Mouse (Mus musculus): ENCODE results near the gene Ank3. TPM values are rescaled to one million over a fixed set of nuclear protein-coding genes. Genes with fewer than 3 reads are reported as not detected.

Gene Ank3
- polyA plus RNA-seq, 1 experiment from 2014 or later = 86.7 TPM

DNA sequence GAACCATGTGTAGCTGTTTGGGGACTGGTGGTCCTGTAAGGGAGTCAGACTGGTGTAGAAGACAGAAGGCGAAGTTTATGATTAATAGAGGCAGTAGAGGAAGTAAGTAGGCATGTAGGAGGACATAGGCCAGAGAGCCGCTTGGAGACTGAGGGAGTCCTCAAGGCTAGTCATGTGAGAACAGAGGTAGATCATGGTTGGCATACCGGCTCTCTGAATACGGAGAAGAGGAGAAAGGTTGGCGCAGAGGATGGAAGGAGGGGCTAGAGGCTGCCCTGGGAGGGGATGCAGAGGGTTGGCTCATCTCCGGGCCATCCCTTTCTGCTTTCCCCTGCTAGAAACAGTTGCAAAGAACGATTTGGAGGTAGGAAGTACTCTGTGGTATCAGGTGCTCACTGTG is 328.2 kb downstream of the Ank3 start:
- Histone ChIP-seq H3K4me1 (ENCODE audit: control insufficient read depth, insufficient read depth, low read length) (peaks cover 37% of the 10 kb centered on the region), H3K9ac (ENCODE audit: low read depth, low read length) (no peak overlapping the region), H3K36me3 (ENCODE audit: control insufficient read depth, insufficient read depth, low read length) (no peaks in the 10 kb centered on the region), H3K4me3 (ENCODE audit: low read depth, low read length) (no peak overlapping the region), H3K27ac (ENCODE audit: low read length) (no peak overlapping the region), H3K4me2 (ENCODE audit: low read length) (no peak overlapping the region), H3K27me3 (ENCODE audit: control insufficient read depth, insufficient read depth, low read depth, low read length) (no peaks in the 10 kb centered on the region), H3K9me3 (replicated peaks; ENCODE audit: control insufficient read depth, low read length, poor library complexity, severe bottlenecking) (no peaks in the 10 kb centered on the region)
- no peak for ATAC-seq
- WGBS = 90% methylated on average over 7 of the region's 7 CpGs

DNA sequence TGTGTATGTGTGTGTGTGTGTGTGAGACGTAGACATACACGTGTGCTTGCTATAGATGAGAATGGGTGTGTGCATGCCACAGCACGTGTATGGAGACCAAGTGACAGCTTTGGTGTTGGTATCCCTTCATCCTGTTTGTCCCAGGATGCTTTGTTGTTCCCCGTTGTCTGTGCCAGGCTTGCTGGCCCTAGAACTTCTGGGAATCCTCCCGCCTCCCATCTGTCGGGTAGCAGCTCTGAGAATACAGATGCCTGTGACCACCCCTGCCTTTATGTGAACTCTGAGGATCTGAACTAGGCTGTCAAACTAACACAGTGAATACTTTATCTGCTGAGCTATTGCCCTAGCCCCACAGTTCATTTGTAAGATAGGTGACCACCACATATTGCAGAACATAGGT is 330.3 kb downstream of the Ank3 start:
- no peak overlapping the region for H3K4me3 ChIP-seq (ENCODE audit: low read depth, low read length)
- no peaks in the 10 kb centered on the region for H3K36me3 ChIP-seq (ENCODE audit: control insufficient read depth, insufficient read depth, low read length)
- H3K4me2 ChIP-seq (ENCODE audit: low read length) = no peak overlapping the region
- no peaks in the 10 kb centered on the region for H3K27me3 ChIP-seq (ENCODE audit: control insufficient read depth, insufficient read depth, low read depth, low read length)
- H3K4me1 ChIP-seq (ENCODE audit: control insufficient read depth, insufficient read depth, low read length) = peaks cover 41% of the 10 kb centered on the region
- H3K9me3 ChIP-seq (replicated peaks; ENCODE audit: control insufficient read depth, low read length, poor library complexity, severe bottlenecking) = no peaks in the 10 kb centered on the region
- no peak for ATAC-seq
- no peak overlapping the region for H3K27ac ChIP-seq (ENCODE audit: low read length)
- H3K9ac ChIP-seq (ENCODE audit: low read depth, low read length) = no peak overlapping the region
- 63% methylated on average over 6 of the region's 6 CpGs for WGBS

DNA sequence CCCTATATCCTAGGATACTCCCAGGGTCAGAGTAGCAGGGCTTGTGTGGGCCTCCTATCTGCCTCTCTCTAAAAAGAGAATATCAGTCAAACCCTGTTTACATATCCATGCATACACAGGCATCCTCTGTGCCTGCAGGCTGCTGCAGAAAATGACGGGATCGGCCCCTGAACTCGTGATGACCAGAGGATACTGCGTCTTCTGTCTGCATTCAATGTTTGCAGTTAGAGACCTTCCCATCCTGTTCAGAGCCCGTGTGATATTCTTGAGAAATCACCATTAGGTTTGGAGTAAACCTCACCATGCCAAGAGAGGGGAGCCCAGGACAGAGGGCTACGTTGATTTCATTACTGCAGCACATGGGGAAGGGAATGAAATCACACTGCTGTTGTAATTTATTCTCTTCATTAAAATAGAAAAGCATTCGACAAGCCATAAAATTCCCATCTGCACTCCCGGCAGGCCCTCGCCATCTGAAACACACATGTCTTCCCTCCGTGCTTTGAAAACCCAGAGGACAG is 331.8 kb downstream of the Ank3 start:
- WGBS = 35% methylated on average over 10 of the region's 10 CpGs
- Histone ChIP-seq H3K27ac (ENCODE audit: low read length) (peak overlapping the region; percentile 41), H3K4me2 (ENCODE audit: low read length) (no peak overlapping the region), H3K36me3 (ENCODE audit: control insufficient read depth, insufficient read depth, low read length) (no peaks in the 10 kb centered on the region), H3K9me3 (replicated peaks; ENCODE audit: control insufficient read depth, low read length, poor library complexity, severe bottlenecking) (no peaks in the 10 kb centered on the region), H3K4me3 (ENCODE audit: low read depth, low read length) (no peak overlapping the region), H3K27me3 (ENCODE audit: control insufficient read depth, insufficient read depth, low read depth, low read length) (no peaks in the 10 kb centered on the region), H3K4me1 (ENCODE audit: control insufficient read depth, insufficient read depth, low read length) (peaks cover 29% of the 10 kb centered on the region), H3K9ac (ENCODE audit: low read depth, low read length) (no peak overlapping the region)
- peak; percentile 50; the same call in 1 of the 2 replicates for ATAC-seq

DNA sequence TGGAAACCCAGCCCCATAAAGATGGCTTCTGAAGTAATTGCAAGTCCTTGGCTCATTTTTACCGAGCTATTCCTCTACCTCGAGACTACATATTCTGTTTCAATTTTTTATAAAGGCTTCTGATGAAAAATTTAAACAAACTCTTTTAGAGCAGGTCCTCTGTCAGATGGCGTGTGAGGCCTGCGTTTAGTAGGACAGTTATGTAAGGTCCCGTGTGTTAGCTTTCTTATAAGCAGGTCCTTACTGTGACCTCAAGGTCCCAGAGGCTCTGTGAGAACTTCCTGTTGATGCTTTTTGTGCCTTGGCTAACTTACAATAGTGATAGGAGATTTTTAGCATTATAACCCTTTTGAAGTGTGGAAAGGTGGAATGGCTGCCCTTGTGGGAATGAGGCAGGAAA is 332.8 kb downstream of the Ank3 start:
- H3K4me2 ChIP-seq (ENCODE audit: low read length) = no peak overlapping the region
- H3K36me3 ChIP-seq (ENCODE audit: control insufficient read depth, insufficient read depth, low read length) = no peaks in the 10 kb centered on the region
- no peak overlapping the region for H3K4me3 ChIP-seq (ENCODE audit: low read depth, low read length)
- ATAC-seq = no peak
- H3K27me3 ChIP-seq (ENCODE audit: control insufficient read depth, insufficient read depth, low read depth, low read length) = no peaks in the 10 kb centered on the region
- WGBS = 82% methylated on average over 5 of the region's 5 CpGs
- no peak overlapping the region for H3K9ac ChIP-seq (ENCODE audit: low read depth, low read length)
- no peaks in the 10 kb centered on the region for H3K9me3 ChIP-seq (replicated peaks; ENCODE audit: control insufficient read depth, low read length, poor library complexity, severe bottlenecking)
- peaks cover 29% of the 10 kb centered on the region for H3K4me1 ChIP-seq (ENCODE audit: control insufficient read depth, insufficient read depth, low read length)
- no peak overlapping the region; the same call in 1 of the 2 replicates for H3K27ac ChIP-seq (ENCODE audit: low read length)

DNA sequence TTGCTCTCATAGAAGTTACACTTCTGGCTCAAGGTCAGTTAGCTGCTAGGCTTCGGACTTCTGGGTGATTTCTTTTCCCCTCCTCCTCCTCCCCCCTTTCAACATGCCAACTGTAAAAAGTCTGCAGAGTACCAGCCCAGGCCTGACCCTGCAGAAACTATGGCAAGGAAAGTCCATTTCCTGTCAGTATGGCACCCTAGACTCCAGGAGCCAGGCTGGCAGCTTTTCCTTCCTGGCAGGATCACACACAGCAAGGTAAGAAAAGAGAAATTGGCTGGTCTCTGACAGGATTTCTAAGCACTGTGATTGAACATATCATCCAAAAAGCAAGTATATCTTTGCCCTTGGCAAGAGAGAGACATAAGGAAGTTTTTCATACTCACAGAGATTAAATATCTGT is 333.3 kb downstream of the Ank3 start:
- H3K9me3 ChIP-seq (replicated peaks; ENCODE audit: control insufficient read depth, low read length, poor library complexity, severe bottlenecking) = no peaks in the 10 kb centered on the region
- H3K4me2 ChIP-seq (ENCODE audit: low read length) = no peak overlapping the region
- WGBS = 73% methylated on average over 1 of the region's 1 CpGs
- H3K36me3 ChIP-seq (ENCODE audit: control insufficient read depth, insufficient read depth, low read length) = no peaks in the 10 kb centered on the region
- no peak for ATAC-seq
- H3K4me1 ChIP-seq (ENCODE audit: control insufficient read depth, insufficient read depth, low read length) = peaks cover 29% of the 10 kb centered on the region
- H3K4me3 ChIP-seq (ENCODE audit: low read depth, low read length) = no peak overlapping the region
- H3K27ac ChIP-seq (ENCODE audit: low read length) = no peak overlapping the region
- no peaks in the 10 kb centered on the region for H3K27me3 ChIP-seq (ENCODE audit: control insufficient read depth, insufficient read depth, low read depth, low read length)
- no peak overlapping the region for H3K9ac ChIP-seq (ENCODE audit: low read depth, low read length)

DNA sequence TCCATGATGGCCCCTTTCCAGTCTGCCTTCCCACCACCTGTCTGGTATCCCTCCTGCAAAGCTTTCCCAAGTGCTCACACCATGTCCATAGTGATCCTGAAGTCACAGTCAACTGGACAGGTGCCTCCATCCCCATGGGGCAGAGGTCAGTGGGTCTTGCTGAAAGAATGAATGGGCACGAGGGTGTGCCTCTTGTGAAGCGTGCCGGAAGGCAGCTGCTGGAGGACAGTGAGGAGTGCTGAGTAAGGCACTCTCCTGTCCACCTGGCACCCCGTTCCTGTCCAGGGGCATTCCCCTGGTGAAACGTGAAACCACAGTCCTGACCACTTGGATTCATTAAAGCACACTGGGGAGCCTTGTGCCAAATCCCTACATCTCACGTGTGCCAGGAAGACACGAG is 337.7 kb downstream of the Ank3 start:
- Histone ChIP-seq H3K27me3 (ENCODE audit: control insufficient read depth, insufficient read depth, low read depth, low read length) (no peaks in the 10 kb centered on the region), H3K4me3 (ENCODE audit: low read depth, low read length) (no peak overlapping the region), H3K4me1 (ENCODE audit: control insufficient read depth, insufficient read depth, low read length) (peaks cover 12% of the 10 kb centered on the region), H3K27ac (ENCODE audit: low read length) (no peak overlapping the region), H3K36me3 (ENCODE audit: control insufficient read depth, insufficient read depth, low read length) (no peaks in the 10 kb centered on the region), H3K9me3 (replicated peaks; ENCODE audit: control insufficient read depth, low read length, poor library complexity, severe bottlenecking) (no peaks in the 10 kb centered on the region), H3K4me2 (ENCODE audit: low read length) (no peak overlapping the region), H3K9ac (ENCODE audit: low read depth, low read length) (no peak overlapping the region)
- WGBS = 66% methylated on average over 7 of the region's 7 CpGs
- ATAC-seq = no peak

DNA sequence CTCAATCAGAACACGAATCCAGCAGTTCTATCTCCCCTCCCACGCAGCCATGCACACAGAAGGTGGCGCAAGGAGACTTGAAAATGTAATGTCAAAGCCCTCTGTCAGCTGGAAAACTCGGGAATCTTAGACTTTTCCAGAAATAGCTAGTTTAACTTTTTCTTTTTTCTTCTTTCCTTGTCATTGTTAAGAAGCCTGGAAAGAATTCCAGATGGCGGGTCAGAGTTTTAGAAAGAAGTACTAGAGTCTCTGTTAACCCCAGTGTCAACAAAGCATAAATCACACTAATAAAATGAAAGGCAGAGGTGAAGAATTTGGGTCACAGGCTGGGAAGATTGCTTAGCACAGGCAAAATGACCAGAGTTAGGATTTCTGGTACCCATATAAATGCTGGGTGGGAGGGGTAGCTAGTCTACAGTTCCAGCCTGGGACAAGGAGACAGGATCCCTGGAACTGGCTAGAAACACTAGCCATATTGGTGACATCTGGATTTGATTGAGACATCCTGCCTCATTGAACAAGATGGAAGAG is 340.2 kb downstream of the Ank3 start:
- no peaks in the 10 kb centered on the region for H3K9me3 ChIP-seq (replicated peaks; ENCODE audit: control insufficient read depth, low read length, poor library complexity, severe bottlenecking)
- no peaks in the 10 kb centered on the region for H3K27me3 ChIP-seq (ENCODE audit: control insufficient read depth, insufficient read depth, low read depth, low read length)
- no peaks in the 10 kb centered on the region for H3K36me3 ChIP-seq (ENCODE audit: control insufficient read depth, insufficient read depth, low read length)
- no peak overlapping the region for H3K27ac ChIP-seq (ENCODE audit: low read length)
- H3K4me2 ChIP-seq (ENCODE audit: low read length) = no peak overlapping the region
- ATAC-seq = no peak
- 61% methylated on average over 5 of the region's 5 CpGs for WGBS
- H3K4me3 ChIP-seq (ENCODE audit: low read depth, low read length) = no peak overlapping the region
- peaks cover 7% of the 10 kb centered on the region for H3K4me1 ChIP-seq (ENCODE audit: control insufficient read depth, insufficient read depth, low read length)
- H3K9ac ChIP-seq (ENCODE audit: low read depth, low read length) = no peak overlapping the region

DNA sequence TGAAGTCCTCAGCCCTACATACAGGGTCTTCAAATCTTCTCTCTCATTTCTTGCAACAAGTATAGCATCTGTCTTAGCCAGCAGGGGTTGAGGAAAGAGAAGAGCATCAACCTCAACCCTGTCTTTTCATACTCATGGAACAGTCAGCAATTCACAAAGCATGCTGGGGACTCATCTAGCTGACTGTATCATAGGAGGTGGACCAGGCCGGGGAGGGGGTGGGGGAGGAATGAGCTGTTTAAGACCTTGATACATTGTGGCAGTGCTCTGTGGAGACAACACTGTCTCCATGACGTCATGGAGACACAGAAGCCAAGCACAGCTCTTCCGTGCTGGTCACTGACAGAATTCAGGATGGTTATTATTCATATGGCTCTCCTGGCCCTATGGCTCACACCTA is 344.0 kb downstream of the Ank3 start:
- H3K9me3 ChIP-seq (replicated peaks; ENCODE audit: control insufficient read depth, low read length, poor library complexity, severe bottlenecking) = no peaks in the 10 kb centered on the region
- no peak for ATAC-seq
- H3K27me3 ChIP-seq (ENCODE audit: control insufficient read depth, insufficient read depth, low read depth, low read length) = no peaks in the 10 kb centered on the region
- WGBS = 86% methylated on average over 3 of the region's 3 CpGs
- H3K4me3 ChIP-seq (ENCODE audit: low read depth, low read length) = no peak overlapping the region
- no peak overlapping the region for H3K9ac ChIP-seq (ENCODE audit: low read depth, low read length)
- H3K27ac ChIP-seq (ENCODE audit: low read length) = no peak overlapping the region
- peaks cover 32% of the 10 kb centered on the region for H3K4me1 ChIP-seq (ENCODE audit: control insufficient read depth, insufficient read depth, low read length)
- H3K4me2 ChIP-seq (ENCODE audit: low read length) = no peak overlapping the region
- H3K36me3 ChIP-seq (ENCODE audit: control insufficient read depth, insufficient read depth, low read length) = no peaks in the 10 kb centered on the region

DNA sequence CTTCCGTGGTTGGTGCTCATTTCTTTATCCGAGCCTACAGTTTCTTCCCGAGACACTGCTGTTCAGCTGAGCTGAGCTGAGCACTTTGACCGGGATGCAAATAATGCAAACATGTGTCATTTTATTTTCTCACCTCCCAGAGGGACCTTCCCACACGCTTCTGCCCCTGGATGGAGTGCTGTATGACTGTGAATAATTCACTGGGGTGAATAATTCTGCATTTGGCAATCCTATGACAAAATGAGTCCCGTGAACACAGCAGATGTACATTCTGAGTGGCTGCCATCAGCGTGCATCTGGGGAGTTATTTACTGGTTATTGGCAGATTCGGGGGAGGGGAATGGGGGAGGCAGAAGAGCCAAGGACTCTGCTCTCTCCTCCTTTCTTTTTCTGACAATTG is 345.6 kb downstream of the Ank3 start:
- peaks cover 37% of the 10 kb centered on the region for H3K4me1 ChIP-seq (ENCODE audit: control insufficient read depth, insufficient read depth, low read length)
- no peak for ATAC-seq
- H3K36me3 ChIP-seq (ENCODE audit: control insufficient read depth, insufficient read depth, low read length) = no peaks in the 10 kb centered on the region
- no peaks in the 10 kb centered on the region for H3K9me3 ChIP-seq (replicated peaks; ENCODE audit: control insufficient read depth, low read length, poor library complexity, severe bottlenecking)
- no peak overlapping the region for H3K4me2 ChIP-seq (ENCODE audit: low read length)
- H3K9ac ChIP-seq (ENCODE audit: low read depth, low read length) = no peak overlapping the region
- H3K27me3 ChIP-seq (ENCODE audit: control insufficient read depth, insufficient read depth, low read depth, low read length) = no peaks in the 10 kb centered on the region
- 0 out of 2 replicates have a peak overlapping the region, but pooled peaks have one; percentile 24 for H3K27ac ChIP-seq (ENCODE audit: low read length)
- H3K4me3 ChIP-seq (ENCODE audit: low read depth, low read length) = no peak overlapping the region
- WGBS = 29% methylated on average over 8 of the region's 8 CpGs
